Mouse (Mus musculus) liver, adult 2 months (tissue): ENCODE data around the gene 4930486L24Rik.

ENCODE experiments used
- CTCF ChIP-seq: fragments of 200-500 bp; IDR thresholded peaks from 2 replicates; pipeline ENCODE4 v1.5.1; 2011; ENCODE audit warnings: low read depth, low read length, control low read depth
- POLR2A ChIP-seq: fragments of 200-500 bp; IDR thresholded peaks from 2 replicates; pipeline ENCODE4 v1.6.1; 2011; ENCODE audit warnings: low read length, control low read depth; ENCODE audit not compliant: insufficient read depth; ENCODE audit errors: extremely low read depth

DNA sequence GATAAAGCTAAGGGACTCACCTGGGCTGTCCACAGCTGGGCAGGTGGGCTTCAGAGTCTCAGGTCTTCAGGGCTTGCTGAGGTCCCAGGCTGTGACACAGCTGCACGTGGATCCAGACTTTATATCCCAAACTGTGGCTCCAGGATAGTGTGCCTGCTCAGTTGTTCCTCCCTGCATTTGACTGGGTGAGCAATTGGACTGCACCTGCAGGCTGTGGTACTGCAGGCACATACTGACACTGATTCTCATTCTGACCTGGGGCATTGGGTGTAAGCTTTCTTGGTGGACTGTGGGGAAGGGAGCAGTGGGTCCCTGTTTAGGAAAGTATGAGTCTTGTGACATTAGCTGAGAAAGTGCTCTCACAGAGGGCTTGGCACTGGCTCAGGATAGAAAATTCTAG, 61.5 kb downstream of the 4930486L24Rik start, which contains the start of gene Ctsll3:
- TF ChIP-seq CTCF (no peak), POLR2A (no peak)
